Mouse (Mus musculus) heart, postnatal 25 days (tissue): Measurements from ENCODE around the gene Slc22a12. TPM values are rescaled to one million over a fixed set of nuclear protein-coding genes. Genes with fewer than 3 reads are reported as not detected.
A peak's percentile ranks its signal among the peaks of the same experiment; 100 is the strongest.

Experiments used
- DNase-seq: peaks from one replicate; pipeline ENCODE4 v3.0.0; 2022; ENCODE audit warnings: low spot score
- intact Hi-C: fragments of 180-260 bp; cut with DNase I; formaldehyde crosslinking; loops from one replicate; pipeline ENCODE4 v1.15.1; 2025
- total RNA-seq, 2 experiments: library from RNA; stranded (reverse); gene quantifications; 2 replicates each; pipeline ENCODE4 v1.2.3; 2021

Gene Slc22a12
- total RNA-seq = not detected

DNA sequence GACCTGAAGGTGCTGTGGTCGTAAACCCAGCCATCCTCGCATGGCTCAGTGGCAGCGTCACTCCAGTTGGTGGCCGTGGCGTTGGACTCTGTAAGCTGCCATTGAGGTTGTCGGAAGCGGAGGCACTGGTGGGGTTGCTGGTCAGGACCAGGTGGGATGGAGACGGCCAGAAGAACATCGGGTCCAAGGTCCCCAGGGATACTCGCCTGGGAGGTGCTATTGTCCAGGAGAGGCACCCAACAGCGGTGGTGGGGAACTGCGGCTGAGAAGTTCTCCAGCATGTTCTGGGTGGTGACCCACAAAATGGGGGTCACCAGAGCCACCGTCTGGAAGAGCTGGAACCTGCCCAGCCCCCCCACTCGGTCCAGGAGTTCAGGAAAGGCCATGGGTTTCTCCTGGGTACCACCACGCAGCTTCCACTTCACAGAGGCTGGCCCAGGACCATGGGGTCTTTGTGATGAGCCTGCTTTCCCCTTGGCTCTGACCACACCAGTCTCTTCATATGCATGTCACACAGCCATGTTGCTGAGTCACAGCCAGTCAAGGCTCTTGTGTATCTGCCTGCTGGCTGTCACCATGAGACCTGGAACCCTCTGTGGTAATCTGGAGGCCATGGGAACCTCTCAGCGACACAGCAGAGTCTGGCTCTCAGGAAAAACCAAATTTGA, at the start of gene Slc22a12:
Gene Slc22a12 (minus strand): TSS at position 666 of the 668 bp plus-strand sequence.
- intact Hi-C loops = no loop called here
- DNase-seq = no peak

DNA sequence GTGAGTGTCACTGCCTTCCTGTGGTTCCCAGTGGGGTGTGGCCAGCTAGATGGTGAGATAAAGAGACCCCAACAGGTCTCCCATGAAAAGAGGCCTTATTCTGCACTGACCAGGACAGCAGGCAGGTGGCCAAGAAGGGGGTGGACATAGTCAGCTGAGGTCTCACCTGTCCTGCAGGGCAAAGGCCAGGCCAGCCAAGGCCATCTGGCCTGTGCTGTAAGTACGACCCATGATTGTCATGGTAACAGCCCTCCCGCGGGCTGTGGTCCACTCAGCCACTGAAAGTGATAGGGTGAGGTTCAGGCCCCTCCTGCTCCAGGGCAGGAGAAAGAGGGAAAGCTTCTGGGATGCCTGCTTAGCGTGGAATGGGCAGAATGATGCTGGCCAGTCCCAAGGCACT, 29.2 kb upstream of the Slc22a12 start:
- DNase-seq = no peak
- intact Hi-C loops = no loop called here

DNA sequence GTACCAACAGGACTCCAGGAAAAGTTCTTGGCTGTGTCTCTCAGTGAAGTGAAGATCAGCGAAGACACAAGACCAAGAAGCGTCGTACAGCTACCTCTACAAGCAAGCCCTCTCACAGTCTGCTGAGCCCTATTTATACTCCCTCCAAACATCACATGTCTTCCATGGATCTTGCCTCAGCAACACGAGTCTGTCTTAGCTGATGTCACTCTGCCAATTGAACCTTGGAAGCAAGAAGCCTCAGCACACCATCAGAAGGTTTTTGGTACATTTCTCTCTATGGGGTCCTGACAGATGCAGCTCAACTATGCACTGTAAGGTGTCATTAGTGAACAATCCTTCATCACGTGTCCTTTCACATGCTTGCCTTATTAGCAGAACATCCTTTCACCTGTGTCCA, 28.6 kb upstream of the Slc22a12 start:
- intact Hi-C loops = no loop called here
- no peak for DNase-seq

DNA sequence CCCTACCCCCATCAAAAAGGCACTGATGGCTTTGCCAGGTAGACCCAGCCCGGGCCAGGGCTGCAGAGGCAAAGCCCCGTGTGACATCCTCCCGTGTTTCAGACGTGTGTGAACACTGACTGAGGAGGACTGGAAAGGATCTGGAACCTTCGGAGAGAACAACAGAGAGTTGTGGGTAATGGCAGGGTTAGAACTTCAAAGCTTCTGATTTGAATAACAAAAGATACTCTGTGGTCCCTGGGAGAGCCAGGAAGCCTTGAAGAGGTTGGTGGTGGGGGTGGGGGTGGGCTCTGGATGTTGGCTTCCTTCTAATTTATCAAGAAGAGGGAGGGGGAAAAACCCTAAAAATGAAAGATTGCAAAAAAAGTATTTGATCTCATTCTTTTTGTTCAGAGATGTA, 26.7 kb upstream of the Slc22a12 start:
- DNase-seq = no peak
- intact Hi-C loops = no loop called here

DNA sequence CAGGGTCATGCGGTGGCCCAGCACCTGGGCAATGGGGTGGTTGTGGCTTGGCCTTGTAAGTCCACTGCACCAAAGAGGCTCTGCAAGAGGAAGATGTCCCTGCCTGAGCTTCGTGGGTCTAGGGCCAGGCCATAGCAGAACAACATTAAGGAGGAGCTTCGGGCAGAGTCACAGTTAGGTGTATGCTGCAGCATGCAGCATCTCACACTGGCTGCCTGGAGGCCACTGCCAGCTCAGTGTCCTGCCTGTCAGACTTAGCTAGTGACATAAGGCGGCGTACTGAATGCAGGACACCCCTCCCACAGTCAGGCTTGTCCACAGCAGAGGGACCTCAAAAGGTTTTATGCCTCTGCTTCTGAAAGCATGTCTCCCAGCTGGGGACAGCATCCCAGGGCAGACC, 26.2 kb upstream of the Slc22a12 start:
- intact Hi-C loops = no loop called here
- no peak for DNase-seq

DNA sequence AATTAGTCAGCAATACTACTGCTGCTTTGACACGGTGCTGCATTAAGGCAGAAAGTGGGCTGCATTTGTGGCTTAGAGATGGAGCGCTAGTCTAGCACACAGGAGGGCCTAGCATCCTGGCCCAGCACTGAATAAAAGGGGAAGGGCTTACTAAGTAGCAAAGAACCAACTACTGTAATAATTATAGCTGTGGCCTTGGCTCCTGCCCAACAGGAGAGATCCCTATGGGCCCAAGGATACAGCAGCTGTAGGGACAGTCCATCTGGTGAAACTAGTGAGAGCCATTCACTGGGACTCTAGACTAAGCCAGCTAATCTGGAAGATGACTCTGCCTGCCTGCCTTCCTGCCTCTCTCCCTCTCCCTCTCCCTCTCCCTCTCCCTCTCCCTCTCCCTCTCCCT, 23.6 kb upstream of the Slc22a12 start:
- intact Hi-C loops = no loop called here

DNA sequence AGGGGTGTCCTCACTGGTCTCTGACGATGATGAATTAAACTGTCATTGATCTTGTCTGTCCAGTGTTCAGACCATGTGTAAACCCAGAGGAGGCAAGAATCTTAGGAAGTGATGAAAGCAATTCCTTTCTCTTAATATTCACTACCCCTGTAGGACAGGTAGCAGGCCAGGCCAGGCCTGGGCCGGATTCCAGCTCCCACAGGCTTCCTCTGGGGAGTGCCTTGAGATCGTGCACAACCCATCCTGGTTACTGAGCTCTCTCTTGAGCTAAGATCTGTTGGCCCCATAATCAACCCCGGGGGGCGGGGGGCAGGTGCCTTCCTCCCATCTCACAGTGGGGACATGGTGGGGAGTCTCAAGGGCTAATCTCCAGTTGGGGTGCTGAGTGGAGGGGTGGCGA, 22.3 kb upstream of the Slc22a12 start:
- intact Hi-C loops = no loop called here
- no peak for DNase-seq

More for the DNA sequence above, 23.6 kb upstream of the Slc22a12 start:
- DNase-seq = no peak

DNA sequence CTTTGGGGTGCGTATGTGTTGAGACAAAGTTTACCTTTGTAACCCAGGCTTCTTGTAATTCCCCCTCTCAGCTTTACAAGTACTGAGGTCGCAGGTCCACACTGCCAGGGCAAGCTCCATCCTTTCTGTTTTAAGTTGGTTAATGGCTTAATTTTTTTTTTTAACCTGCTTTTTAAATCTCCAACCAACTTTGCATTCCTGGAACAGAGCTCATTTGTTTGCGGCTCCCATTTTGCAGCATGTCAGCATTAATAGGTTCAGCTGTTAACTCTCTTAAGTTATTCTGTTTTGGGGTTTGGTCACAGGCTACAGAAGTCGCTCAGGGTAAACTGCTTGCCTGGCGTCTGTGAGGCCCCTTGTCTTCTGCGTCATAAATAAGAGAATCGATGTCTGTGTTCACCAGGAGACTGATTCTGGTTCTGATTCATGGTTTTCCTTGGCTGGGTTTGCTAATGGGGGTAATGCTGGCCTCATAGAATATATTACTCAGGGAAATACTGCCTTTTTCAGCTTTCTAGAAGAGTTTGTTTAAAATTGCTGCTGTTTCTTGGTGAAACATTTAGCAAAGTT, 17.5 kb upstream of the Slc22a12 start:
- intact Hi-C loops = no loop called here

DNA sequence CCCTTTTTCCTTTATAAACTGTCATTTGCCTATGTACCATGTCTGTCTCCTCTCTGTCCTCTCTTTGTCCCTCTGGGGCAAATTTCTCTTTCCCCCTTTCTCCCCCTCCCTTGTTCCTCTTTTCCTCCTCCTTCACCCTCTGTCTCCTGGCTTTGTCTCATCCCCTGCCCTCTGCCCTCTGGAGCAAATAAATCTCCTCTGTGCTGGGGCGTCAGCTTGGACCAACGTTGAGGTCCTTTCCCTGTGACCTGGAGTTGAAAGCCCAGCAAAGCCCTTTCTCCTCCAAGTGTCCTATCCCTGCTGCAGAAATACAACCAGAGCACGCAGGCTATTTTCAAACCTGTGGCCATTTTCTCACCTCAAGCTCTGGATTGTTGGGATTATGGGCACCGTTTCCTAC, 16.7 kb upstream of the Slc22a12 start:
- intact Hi-C loops = no loop called here
- no peak for DNase-seq

More for the DNA sequence above, 17.5 kb upstream of the Slc22a12 start:
- no peak for DNase-seq

DNA sequence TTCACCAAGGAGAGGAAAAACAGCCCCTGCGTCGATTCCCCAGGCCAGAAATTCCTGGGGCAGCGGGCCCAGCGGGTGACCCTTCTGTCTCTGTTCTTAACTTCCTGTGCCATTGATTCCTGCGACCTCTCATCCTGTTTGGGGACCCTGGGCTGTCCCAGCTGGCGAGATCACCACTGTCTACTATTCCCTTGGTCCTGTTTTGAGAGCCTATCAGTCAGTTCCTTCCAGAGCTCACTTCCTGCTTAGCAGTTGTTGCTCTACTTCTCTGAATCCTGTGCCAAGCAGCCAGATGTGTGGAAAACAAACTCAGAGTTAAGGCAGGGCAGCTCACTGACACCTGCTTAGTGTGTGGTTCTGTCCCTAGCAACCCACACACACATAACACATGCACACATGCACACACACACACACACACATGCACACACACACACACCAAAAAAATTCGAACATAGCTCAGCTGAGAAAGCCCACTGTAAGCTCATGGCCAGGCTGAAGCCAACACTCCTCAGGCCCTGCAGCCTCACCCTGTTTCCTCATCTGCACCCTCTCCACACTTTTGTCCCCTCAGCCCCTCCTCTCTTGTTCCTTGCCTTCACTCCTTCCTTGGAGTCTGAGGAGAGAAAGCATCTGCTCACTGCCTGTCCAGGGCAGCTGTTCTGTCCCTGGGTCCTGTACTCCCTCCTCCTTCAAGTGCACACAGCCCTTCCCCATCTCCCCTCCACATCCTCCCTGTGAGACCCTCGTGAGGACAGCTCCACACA, 11.2 kb upstream of the Slc22a12 start:
- intact Hi-C loops = no loop called here
- peak; percentile 52 for DNase-seq

DNA sequence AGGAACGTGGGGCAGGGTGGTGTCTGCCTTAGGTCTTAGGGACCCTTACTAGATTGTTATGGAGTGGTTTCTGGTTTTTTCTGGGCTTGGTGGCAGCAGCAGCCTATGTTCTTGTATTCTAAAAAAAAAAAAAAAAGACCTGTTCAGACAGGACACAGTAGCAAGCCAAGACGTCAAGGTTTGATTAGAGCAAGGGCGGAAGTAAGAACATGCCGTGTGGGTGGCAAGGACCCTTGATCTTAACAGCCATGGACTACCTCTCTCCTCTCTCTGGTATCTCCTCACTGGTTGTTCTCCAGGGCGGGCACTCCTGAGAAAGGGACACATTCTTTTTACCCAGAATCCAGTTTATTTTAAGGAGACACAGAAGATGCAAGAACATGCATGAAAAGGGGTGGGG, 10.3 kb upstream of the Slc22a12 start:
- intact Hi-C loops = no loop called here
- no peak for DNase-seq

DNA sequence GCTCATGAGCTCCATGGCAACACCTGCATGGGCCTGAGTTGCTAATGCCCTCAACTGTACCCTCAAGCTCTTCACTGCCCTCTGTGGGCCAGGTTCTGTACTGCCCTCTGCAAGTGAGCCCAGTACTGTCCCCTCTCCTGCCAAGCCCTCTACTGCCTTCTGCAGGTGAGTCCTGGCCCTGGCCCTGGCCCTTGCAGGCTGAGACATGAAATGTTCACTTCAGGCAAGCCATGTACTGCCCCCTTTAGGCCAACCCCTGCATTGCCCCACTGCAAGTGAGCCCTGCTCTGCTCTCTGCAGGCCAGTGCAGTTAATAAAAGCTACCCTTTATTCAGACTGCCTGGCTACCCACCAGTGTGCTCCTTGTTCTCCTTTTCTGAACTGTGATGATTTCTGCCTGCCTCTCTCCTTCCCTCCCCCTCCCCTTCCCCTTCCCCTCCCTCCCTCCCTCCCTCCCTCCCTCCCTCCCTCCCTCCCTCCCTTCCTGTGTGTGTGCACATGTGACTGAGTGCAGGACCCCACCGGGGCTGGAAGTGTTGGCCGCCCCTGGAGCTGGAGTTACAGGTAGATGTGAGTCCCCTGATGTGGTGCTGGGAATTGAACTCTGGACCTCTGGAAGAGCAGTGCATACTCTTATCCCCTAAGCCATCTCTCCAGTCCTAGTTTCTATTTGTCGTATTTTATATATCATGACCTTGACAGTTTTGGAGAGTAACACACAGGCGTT, 9.6 kb upstream of the Slc22a12 start:
- intact Hi-C loops = no loop called here
- DNase-seq = no peak

DNA sequence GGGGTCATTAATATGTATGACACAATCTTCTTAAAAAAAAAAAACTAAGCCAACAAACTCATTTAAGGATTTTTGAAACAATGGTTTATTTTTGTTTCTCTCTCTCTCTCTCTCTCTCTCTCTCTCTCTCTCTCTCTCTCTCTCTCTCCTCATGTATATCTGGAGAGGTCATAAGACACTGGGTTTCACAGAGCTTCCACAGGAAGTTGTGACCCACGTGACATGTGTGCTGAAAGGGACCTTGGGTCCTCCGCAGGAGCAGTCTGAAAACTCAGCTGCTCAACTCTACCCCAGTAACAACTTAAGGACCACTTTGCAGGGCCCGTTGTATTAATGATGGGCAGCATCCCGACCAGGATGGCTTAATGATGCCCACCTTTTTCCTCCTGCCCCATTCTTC, 8.4 kb upstream of the Slc22a12 start:
- intact Hi-C loops = no loop called here
- no peak for DNase-seq

DNA sequence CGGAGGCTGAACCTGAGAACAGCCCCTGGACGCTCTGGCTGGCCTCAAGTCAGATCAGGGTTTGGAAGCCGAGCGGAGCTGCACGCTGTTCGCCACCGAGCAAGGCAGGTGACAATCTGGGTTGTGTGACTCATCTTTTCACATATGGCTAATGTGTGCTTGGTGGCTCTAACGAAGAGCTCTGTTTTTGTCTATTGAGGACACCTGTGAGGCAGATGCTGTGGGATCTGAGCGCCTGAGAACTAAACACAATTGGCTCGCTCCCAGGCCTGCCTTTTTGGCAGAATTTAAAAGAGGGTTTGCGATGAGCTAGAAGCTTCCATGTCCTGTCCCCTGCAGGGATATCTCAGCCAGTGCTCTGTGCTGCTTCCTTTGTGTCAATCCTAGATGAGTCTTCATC, 6.7 kb upstream of the Slc22a12 start:
- DNase-seq = no peak
- intact Hi-C loops = loop anchor here (2.0 kb wide), 1 partner anchor 15 kb away; no protein-coding TSS in a partner anchor

DNA sequence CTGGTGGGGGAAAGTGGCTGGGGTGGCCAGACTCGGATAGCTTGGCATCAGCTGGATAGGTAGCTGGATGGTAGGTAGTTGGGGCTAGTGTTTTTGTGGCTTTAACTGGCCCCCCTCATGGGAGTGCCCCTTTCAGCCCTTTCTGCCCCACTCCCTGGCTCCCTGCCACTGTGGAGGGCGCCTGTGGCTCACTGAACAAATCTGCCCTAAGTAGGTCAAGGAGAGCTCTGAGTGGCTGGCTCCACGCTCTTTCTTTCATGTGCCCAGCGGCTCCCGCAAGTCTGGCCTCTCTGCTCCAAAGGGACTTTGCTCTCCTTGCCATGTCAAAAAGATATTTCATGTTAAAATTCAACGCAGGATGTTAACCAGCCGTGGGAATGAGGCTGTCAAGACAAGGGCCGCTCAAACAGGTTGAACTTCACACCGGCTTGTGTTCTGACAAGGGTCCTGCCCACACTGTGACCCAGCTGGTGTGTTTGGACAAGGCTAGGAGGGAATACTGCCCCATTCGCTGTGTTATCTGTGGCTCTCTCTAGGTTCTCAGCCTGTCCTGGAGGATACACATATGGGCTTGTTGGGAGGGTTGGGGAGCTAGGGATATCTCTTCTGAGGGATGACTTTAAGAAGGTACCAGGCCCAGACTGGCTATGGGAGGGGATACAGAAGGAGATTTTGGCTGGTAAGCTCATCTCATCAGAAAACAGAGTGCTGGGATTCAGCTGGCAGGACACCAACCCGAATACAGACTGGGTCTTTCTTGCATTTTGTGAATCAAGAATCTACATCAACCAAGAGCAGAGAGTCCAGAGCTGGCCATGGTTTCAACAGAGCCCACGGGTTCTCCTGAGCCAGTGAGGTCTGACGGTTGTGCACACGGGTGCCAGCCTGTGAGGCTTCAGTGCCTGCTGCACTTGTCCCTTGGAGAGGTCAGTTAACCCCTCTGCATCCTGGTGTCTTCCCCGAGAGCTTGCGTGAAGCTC, 5.9 kb upstream of the Slc22a12 start:
- intact Hi-C loops = loop anchor here (2.0 kb wide), 1 partner anchor 14 kb away; no protein-coding TSS in a partner anchor
- no peak for DNase-seq

DNA sequence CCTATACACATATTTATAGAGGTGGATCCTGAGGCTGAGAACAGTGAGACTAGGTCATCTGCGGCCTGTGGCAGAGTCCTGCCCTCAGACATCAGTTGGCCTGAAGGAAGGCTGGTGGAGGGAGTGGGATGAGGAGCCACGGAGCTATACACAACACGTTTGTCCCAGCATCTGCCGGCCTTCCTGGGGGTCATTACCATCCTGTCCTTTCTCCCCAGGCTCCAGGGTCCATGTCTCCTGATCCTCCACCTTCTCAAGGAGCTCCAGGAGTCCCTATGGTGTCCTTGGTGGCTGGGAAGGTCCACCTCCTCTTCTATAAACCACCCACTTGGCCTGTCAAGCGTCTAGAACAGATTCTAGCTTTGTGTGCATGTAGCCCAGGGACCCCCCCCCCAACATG, 5.0 kb upstream of the Slc22a12 start:
- no peak for DNase-seq
- intact Hi-C loops = loop anchor here (2.0 kb wide), 1 partner anchor 13 kb away; no protein-coding TSS in a partner anchor

DNA sequence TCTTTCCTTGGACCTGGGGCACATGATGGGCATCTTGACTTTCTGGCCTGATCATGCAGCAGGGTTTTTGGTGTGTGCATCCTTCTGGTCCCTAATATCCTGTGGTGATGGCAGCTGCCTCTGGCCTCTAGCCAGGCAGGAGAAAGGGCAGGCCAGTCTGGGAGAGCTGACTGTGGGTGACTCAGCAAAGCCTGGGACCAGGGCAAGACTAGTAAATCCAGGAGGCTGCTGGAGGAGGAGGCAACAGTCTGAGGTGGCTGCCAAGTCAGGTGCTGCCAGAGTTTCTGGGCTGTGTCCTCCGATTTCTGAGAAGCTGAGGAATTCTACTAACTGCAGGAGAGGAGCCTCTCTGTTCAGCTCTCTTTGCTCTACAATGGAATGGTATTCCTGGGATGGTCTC, 3.3 kb upstream of the Slc22a12 start:
- intact Hi-C loops = no loop called here
- no peak for DNase-seq

DNA sequence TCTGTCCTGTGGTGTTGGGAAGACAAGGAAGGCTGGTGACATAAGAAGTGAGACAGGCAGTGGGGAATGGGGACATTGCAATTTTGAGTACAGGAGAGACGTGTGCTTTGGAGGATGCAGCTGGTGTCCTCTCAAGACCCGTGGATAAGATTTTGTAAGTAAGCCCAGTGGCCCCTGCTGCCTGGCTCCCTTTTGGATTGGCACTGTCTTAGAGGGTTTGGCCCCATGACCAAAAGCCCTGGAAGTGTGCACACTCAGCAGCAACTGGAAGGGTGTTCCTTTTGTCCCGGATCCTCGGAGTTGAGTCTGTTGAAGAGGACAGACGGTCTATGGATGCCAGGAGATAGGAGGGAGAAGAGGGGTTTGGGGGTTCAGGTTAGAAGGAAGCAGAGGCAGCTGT, 2.6 kb upstream of the Slc22a12 start:
- no peak for DNase-seq
- intact Hi-C loops = no loop called here

DNA sequence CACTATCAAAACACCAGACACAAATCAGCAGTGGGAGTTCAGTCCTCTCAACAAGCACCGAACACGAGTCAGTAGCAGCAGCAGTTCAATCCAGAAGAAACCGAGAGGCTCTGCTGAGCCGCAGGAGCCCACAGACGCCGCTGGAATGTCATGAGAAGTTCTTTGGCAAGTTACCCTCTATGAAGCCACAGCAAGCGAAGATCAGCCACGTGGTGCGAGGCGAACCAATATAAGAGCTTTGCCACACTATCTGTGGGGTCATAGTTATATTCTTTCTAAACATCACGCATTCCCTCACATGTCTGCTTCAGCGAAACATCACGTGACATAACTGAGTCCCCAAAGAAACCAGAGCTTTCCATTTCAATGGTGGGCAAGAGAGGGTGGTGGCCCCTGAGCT, 1.9 kb upstream of the Slc22a12 start:
- intact Hi-C loops = no loop called here

More for the DNA sequence above, 1.9 kb upstream of the Slc22a12 start:
- no peak for DNase-seq
